Mouse (Mus musculus) forebrain, embryonic 14.5 days (tissue): Measurements from ENCODE around the gene Nos1ap. TPM values are rescaled to one million over a fixed set of nuclear protein-coding genes. Genes with fewer than 3 reads are reported as not detected.

ENCODE experiments used
- ATAC-seq: fragments of 200-750 bp; cut with Nextera tagmentation; 2 replicates; pipeline ENCODE4 v1.8.0; 2017; ENCODE audit warnings: mild to moderate bottlenecking, moderate library complexity
- DNase-seq: peaks from one replicate; pipeline ENCODE4 v3.0.0-alpha.2; 2015; ENCODE audit warnings: low spot score
- H3K27ac ChIP-seq: fragments of 300-500 bp; sonication (generic); 2 replicates; pipeline ENCODE4 v1.5.1; 2014; ENCODE audit warnings: low read depth, mild to moderate bottlenecking, control low read depth, low read length, moderate library complexity
- H3K27me3 ChIP-seq: fragments of 300-500 bp; sonication (generic); replicated peaks from 2 replicates; pipeline ENCODE4 v1.6.1; 2014; ENCODE audit warnings: low read length, control low read depth, mixed read lengths; ENCODE audit not compliant: control insufficient read depth, insufficient read depth
- H3K36me3 ChIP-seq: fragments of 300-500 bp; sonication (generic); 2 replicates; pipeline ENCODE4 v1.6.1; 2014; ENCODE audit warnings: low read length, control low read depth; ENCODE audit not compliant: control insufficient read depth, insufficient read depth
- H3K4me1 ChIP-seq: fragments of 300-500 bp; sonication (generic); 2 replicates; pipeline ENCODE4 v1.6.1; 2014; ENCODE audit warnings: antibody characterized with exemption, low read length, control low read depth; ENCODE audit not compliant: control insufficient read depth, insufficient read depth
- H3K4me2 ChIP-seq: fragments of 300-500 bp; sonication (generic); 2 replicates; pipeline ENCODE4 v1.6.1; 2014; ENCODE audit warnings: mild to moderate bottlenecking, control low read depth, low read length
- H3K4me3 ChIP-seq: fragments of 300-500 bp; sonication (generic); 2 replicates; pipeline ENCODE4 v1.5.1; 2014; ENCODE audit warnings: low read depth, low read length, control low read depth
- H3K9ac ChIP-seq: fragments of 300-500 bp; sonication (generic); 2 replicates; pipeline ENCODE4 v1.6.1; 2014; ENCODE audit warnings: mild to moderate bottlenecking, low read length, control low read depth, moderate library complexity
- H3K9me3 ChIP-seq: fragments of 300-500 bp; sonication (generic); replicated peaks from 2 replicates; pipeline ENCODE4 v1.6.1; 2016; ENCODE audit warnings: low read length, control low read depth, mixed read lengths; ENCODE audit not compliant: control insufficient read depth
- WGBS: fragments of 180-500 bp; shearing (Covaris S2); extraction: QIAGEN DNeasy Blood & Tissue Kit; methylation state at CpG from one replicate; pipeline ENCODE4 v1.1.7; 2014; 5-methylcytosine and 5-hydroxymethylcytosine counted together
- polyA plus RNA-seq: library from polyadenylated mRNA; unstranded; fragments of >200 nt; fragmentation: Nextera tagmentation; extraction: Ambion mirVana; gene quantifications from 2 replicates; pipeline ENCODE4 v1.2.1, GENCODE M21; 2014

Nos1ap gene
- polyA plus RNA-seq, 1 experiment from 2014 or later = 8.4 TPM

DNA sequence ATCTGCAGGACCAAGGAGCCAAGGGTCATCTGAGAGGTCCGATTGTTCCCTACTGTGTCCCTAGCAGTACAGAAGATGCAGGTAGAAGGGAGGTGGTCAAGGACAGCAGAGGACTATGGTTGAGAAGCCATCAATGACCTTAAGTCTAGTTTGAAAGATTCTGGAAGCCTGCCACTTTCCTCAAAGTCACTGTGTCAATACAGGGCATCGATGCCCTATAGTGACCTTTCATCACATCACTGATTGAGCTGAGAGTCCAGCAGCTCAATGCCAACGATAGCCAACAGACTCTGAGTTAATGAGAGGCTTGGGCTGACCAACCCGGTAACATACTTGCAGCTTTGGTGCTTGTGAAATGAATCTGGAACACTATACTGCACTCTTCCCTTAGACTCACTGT lies 264.4 kb downstream of the Nos1ap start:
- no peak for ATAC-seq
- no peak overlapping the region for H3K9ac ChIP-seq
- WGBS = 91% methylated on average over 4 of the region's 4 CpGs
- no peaks in the 10 kb centered on the region for H3K27me3 ChIP-seq
- H3K36me3 ChIP-seq = peaks cover 3% of the 10 kb centered on the region; the same call in 1 of the 2 replicates
- DNase-seq = no peak
- H3K4me2 ChIP-seq = no peak overlapping the region
- no peak overlapping the region for H3K27ac ChIP-seq
- no peaks in the 10 kb centered on the region for H3K9me3 ChIP-seq
- H3K4me1 ChIP-seq = no peaks in the 10 kb centered on the region
- H3K4me3 ChIP-seq = no peak overlapping the region

- Histone ChIP-seq H3K4me3 (no peak overlapping the region), H3K4me2 (no peak overlapping the region), H3K27ac (no peak overlapping the region), H3K27me3 (no peaks in the 10 kb centered on the region), H3K36me3 (peaks cover 3% of the 10 kb centered on the region; the same call in 1 of the 2 replicates), H3K4me1 (no peaks in the 10 kb centered on the region), H3K9ac (no peak overlapping the region), H3K9me3 (no peaks in the 10 kb centered on the region)
- 100% methylated on average over 1 of the region's 1 CpGs for WGBS
- DNase-seq (no peak), ATAC-seq (no peak)
Measured at GRCm38 (mm10) chr1:170324312-170324711, 265.3 kb downstream of the Nos1ap start.

- WGBS = 92% methylated on average over 10 of the region's 10 CpGs
- no peak overlapping the region for H3K27ac ChIP-seq
- peaks cover 11% of the 10 kb centered on the region for H3K36me3 ChIP-seq
- ATAC-seq = no peak
- no peaks in the 10 kb centered on the region for H3K4me1 ChIP-seq
- no peak for DNase-seq
- H3K4me2 ChIP-seq = no peak overlapping the region
- H3K4me3 ChIP-seq = no peak overlapping the region
- no peaks in the 10 kb centered on the region for H3K9me3 ChIP-seq
- no peak overlapping the region for H3K9ac ChIP-seq
- no peaks in the 10 kb centered on the region for H3K27me3 ChIP-seq
Measured at GRCm38 (mm10) chr1:170323001-170323400, 266.7 kb downstream of the Nos1ap start.

DNA sequence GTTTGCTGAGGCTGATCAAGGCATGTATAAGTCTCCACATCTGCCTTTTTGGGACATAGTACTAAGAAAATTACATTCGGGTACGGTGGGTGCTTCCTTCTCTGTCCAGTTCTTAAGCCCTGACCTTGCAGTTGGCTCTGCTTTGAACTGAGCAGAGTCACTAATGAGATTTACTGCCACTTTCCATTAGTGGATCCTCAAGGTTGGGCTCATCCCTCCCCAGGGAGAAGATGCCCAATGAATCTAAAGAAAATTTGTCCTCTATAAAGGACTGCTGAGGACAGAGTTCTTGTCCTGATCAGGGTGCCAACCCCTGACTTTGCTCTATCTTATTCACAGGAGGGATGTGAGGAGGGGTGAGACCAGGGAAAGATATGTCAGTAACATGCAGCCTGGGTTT lies 267.6 kb downstream of the Nos1ap start:
- Histone ChIP-seq H3K4me3 (no peak overlapping the region), H3K9me3 (no peaks in the 10 kb centered on the region), H3K4me1 (no peaks in the 10 kb centered on the region), H3K4me2 (no peak overlapping the region), H3K9ac (no peak overlapping the region), H3K27me3 (no peaks in the 10 kb centered on the region), H3K27ac (no peak overlapping the region), H3K36me3 (peaks cover 14% of the 10 kb centered on the region)
- DNase-seq = no peak
- ATAC-seq = no peak
- 92% methylated on average over 2 of the region's 2 CpGs for WGBS

DNA sequence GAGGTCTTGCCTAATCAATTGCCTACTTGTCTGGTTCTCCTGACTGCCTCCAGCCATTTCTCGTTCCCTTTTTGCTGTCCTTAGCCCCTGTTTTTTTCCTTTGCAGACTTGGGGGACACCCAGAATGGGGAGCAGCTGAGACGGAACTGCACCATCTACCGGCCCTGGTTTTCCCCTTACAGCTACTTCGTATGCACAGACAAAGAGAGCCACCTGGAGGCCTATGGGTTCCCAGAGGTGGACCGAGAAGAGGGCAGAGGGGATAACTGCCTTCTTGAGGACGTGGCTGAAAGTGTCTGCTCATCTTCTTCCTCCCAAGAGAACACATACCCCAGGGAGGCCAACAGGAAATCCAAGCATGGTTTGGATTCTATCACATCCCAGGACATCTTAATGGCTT lies 278.2 kb downstream of the Nos1ap start:
- no peak for ATAC-seq
- no peaks in the 10 kb centered on the region for H3K4me1 ChIP-seq
- 84% methylated on average over 6 of the region's 6 CpGs for WGBS

DNA sequence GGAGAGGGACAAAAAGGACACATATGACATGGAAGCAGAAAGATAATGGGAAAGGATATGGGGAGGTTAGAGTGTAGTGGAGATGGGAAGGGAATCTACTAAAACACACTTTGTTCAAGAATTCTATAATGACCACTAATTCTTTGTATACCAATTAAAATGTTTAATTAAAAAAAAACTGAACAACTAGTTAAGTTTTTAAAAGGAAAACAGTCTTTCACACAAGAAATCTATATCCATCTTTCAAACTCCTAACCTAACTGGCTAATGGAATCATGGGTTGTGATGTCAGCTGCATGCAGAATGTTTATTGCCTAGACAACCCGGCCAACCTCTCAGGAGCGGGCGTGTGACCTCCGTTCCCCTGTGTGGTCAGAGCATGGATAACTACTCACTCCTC lies 281.2 kb downstream of the Nos1ap start, which contains the start of gene Spata46:
Spata46 (plus strand) TSS at position 301 of the 400 bp plus-strand sequence.
- no peak within 1 kb of the TSS for H3K27ac ChIP-seq
- no peak for DNase-seq
- H3K4me3 ChIP-seq = no peak within 1 kb of the TSS
- no peaks in the 10 kb centered on the region for H3K4me1 ChIP-seq
- no peak within 1 kb of the TSS for H3K4me2 ChIP-seq
- ATAC-seq = no peak
- H3K36me3 ChIP-seq = no peaks in the 10 kb centered on the region
- H3K9ac ChIP-seq = no peak within 1 kb of the TSS
- no peaks in the 10 kb centered on the region for H3K9me3 ChIP-seq
- no peaks in the 10 kb centered on the region for H3K27me3 ChIP-seq
- whole genome bisulfite sequencing = 97% methylated on average over 4 of the region's 4 CpGs

More for the DNA sequence above, 278.2 kb downstream of the Nos1ap start:
- no peak overlapping the region for H3K27ac ChIP-seq
- H3K27me3 ChIP-seq = no peaks in the 10 kb centered on the region
- no peaks in the 10 kb centered on the region for H3K9me3 ChIP-seq
- H3K4me2 ChIP-seq = no peak overlapping the region
- DNase-seq = no peak
- H3K36me3 ChIP-seq = no peaks in the 10 kb centered on the region
- no peak overlapping the region for H3K4me3 ChIP-seq
- H3K9ac ChIP-seq = no peak overlapping the region

- Histone ChIP-seq H3K4me1 (no peaks in the 10 kb centered on the region), H3K27me3 (no peaks in the 10 kb centered on the region), H3K4me3 (no peak within 1 kb of the TSS), H3K36me3 (no peaks in the 10 kb centered on the region), H3K9me3 (no peaks in the 10 kb centered on the region), H3K9ac (no peak within 1 kb of the TSS), H3K4me2 (no peak within 1 kb of the TSS), H3K27ac (no peak within 1 kb of the TSS)
- 97% methylated on average over 4 of the region's 4 CpGs for WGBS
- no peak for DNase-seq
- ATAC-seq = no peak
Measured at GRCm38 (mm10) chr1:170306232-170306631, 283.4 kb downstream of the Nos1ap start, which contains the start of gene Gm7694. Gene Gm7694 (minus strand): TSS chr1:170306332.

GRCm38 (mm10) chr1:170305002-170305401 lies 284.7 kb downstream of the Nos1ap start:
- no peaks in the 10 kb centered on the region for H3K4me1 ChIP-seq
- ATAC-seq = no peak
- no peak overlapping the region for H3K27ac ChIP-seq
- no peaks in the 10 kb centered on the region for H3K27me3 ChIP-seq
- 97% methylated on average over 10 of the region's 10 CpGs for WGBS
- no peak overlapping the region for H3K9ac ChIP-seq
- no peak overlapping the region for H3K4me2 ChIP-seq
- H3K9me3 ChIP-seq = no peaks in the 10 kb centered on the region
- no peak overlapping the region for H3K4me3 ChIP-seq
- H3K36me3 ChIP-seq = no peaks in the 10 kb centered on the region
- no peak for DNase-seq

GRCm38 (mm10) chr1:170303103-170303502 lies 286.6 kb downstream of the Nos1ap start:
- Histone ChIP-seq H3K4me2 (no peak overlapping the region), H3K9me3 (no peaks in the 10 kb centered on the region), H3K27me3 (no peaks in the 10 kb centered on the region), H3K36me3 (no peaks in the 10 kb centered on the region), H3K4me3 (no peak overlapping the region), H3K27ac (no peak overlapping the region), H3K4me1 (no peaks in the 10 kb centered on the region), H3K9ac (no peak overlapping the region)
- 81% methylated on average over 6 of the region's 6 CpGs for WGBS
- no peak for ATAC-seq
- DNase-seq = no peak
